Mouse (Mus musculus): ENCODE measurements at regions not wholly inside any gene's neighbourhood (a gene's known extent, or its start where the extent isn't known, plus 50 kb on each side); places are given as distances from the start of the nearest gene placed in this dataset.

GRCm38 (mm10) chr2:133622523-133622922 is 70.6 kb downstream of the Bmp2 start:
- TF ChIP-seq POLR2A (IDR thresholded peaks at IDR 0.05; ENCODE audit: insufficient read depth, low read depth, low read length) (no peak), CTCF (IDR thresholded peaks at IDR 0.05; ENCODE audit: insufficient read depth, low read depth, low read length) (no peak)

Data from olfactory bulb, adult 2 months (tissue).